Mouse (Mus musculus) forebrain, embryonic 12.5 days (tissue): ENCODE results near the gene Ankrd54. TPM values are rescaled to one million over a fixed set of nuclear protein-coding genes. Genes with fewer than 3 reads are reported as not detected.

ENCODE experiments used
- ATAC-seq: fragments of 200-750 bp; cut with Nextera tagmentation; 2 replicates; pipeline ENCODE4 v1.8.0; 2017; ENCODE audit warnings: moderate TSS enrichment; ENCODE audit not compliant: low FRiP score
- H3K27ac ChIP-seq: fragments of 300-500 bp; sonication (generic); 2 replicates; pipeline ENCODE4 v1.5.1; 2016; ENCODE audit warnings: mild to moderate bottlenecking
- H3K27me3 ChIP-seq: fragments of 300-500 bp; sonication (generic); 2 replicates; pipeline ENCODE4 v1.6.1; 2016; ENCODE audit warnings: mild to moderate bottlenecking
- H3K36me3 ChIP-seq: fragments of 300-500 bp; sonication (generic); replicated peaks from 2 replicates; pipeline ENCODE4 v1.6.1; 2016; ENCODE audit warnings: mild to moderate bottlenecking
- H3K4me1 ChIP-seq: fragments of 300-500 bp; sonication (generic); 2 replicates; pipeline ENCODE4 v1.6.1; 2016
- H3K4me2 ChIP-seq: fragments of 300-500 bp; sonication (generic); 2 replicates; pipeline ENCODE4 v1.6.1; 2016; ENCODE audit warnings: mild to moderate bottlenecking, moderate library complexity
- H3K4me3 ChIP-seq: fragments of 300-500 bp; sonication (generic); replicated peaks from 2 replicates; pipeline ENCODE4 v1.5.1; 2016; ENCODE audit warnings: mild to moderate bottlenecking
- H3K9ac ChIP-seq: fragments of 300-500 bp; sonication (generic); 2 replicates; pipeline ENCODE4 v1.6.1; 2016; ENCODE audit warnings: mild to moderate bottlenecking
- H3K9me3 ChIP-seq: fragments of 300-500 bp; sonication (generic); 2 replicates; pipeline ENCODE4 v1.6.1; 2016
- WGBS: fragments of 180-500 bp; shearing (Covaris S2); methylation state at CpG from one replicate; pipeline ENCODE4 v1.1.7; 2016; 5-methylcytosine and 5-hydroxymethylcytosine counted together
- polyA plus RNA-seq: library from polyadenylated mRNA; unstranded; fragments of >200 nt; fragmentation: Nextera tagmentation; extraction: Ambion mirVana; gene quantifications from 2 replicates; pipeline ENCODE4 v1.2.1, GENCODE M21; 2016

Ankrd54 gene
- polyA plus RNA-seq, 1 experiment from 2014 or later: 60.0 TPM

- no peak for ATAC-seq
- H3K9me3 ChIP-seq: no peaks in the 10 kb centered on the region
- peaks cover 9% of the 10 kb centered on the region for H3K4me1 ChIP-seq
- H3K4me3 ChIP-seq: no peak overlapping the region
- H3K27me3 ChIP-seq: peaks cover 13% of the 10 kb centered on the region; the same call in 1 of the 2 replicates
- H3K36me3 ChIP-seq: peaks cover 46% of the 10 kb centered on the region
- H3K4me2 ChIP-seq: no peak overlapping the region
- H3K27ac ChIP-seq: no peak overlapping the region
- H3K9ac ChIP-seq: no peak overlapping the region
- WGBS: 77% methylated on average over 13 of the region's 13 CpGs
Observed at GRCm38 (mm10) chr15:79051461-79052360, 11.0 kb downstream of the Ankrd54 start.

DNA sequence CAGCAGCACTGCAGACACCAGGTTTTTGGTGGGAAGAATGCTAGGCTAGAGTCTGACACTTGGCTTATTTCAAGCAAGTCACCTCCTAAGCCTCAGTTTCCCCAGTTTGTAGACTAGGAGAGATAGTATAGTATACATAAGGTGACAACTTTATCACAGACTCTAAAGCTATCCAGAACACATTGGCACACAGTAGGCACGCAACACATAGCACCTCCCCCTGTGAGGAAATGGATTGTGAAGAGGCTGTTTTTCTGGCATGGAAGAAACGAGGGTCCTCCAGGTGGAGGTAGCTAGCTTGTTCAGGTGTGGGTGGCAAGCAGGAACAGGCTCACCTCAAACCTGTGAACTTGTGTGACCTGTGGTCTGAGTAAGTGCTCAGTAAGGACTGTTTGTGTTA, 11.7 kb downstream of the Ankrd54 start:
- H3K27ac ChIP-seq: no peak overlapping the region

GRCm38 (mm10) chr15:79050160-79050845, 12.4 kb downstream of the Ankrd54 start:
- peak; percentile 49; the same call in 1 of the 2 replicates for ATAC-seq
- 0 out of 2 replicates have a peak overlapping the region, but pooled peaks have one; percentile 3 for H3K27ac ChIP-seq
- H3K9me3 ChIP-seq: no peaks in the 10 kb centered on the region
- 57% methylated on average over 9 of the region's 9 CpGs for WGBS
- peaks cover 19% of the 10 kb centered on the region for H3K27me3 ChIP-seq
- H3K4me3 ChIP-seq: no peak overlapping the region
- peaks cover 32% of the 10 kb centered on the region for H3K36me3 ChIP-seq
- H3K4me2 ChIP-seq: no peak overlapping the region
- H3K9ac ChIP-seq: peak overlapping the region; percentile 33; the same call in 1 of the 2 replicates
- H3K4me1 ChIP-seq: peaks cover 9% of the 10 kb centered on the region

More for the DNA sequence above, 11.7 kb downstream of the Ankrd54 start:
- H3K4me2 ChIP-seq: no peak overlapping the region
- H3K9ac ChIP-seq: no peak overlapping the region
- no peak overlapping the region for H3K4me3 ChIP-seq
- peaks cover 9% of the 10 kb centered on the region for H3K4me1 ChIP-seq
- 91% methylated on average over 2 of the region's 2 CpGs for WGBS
- H3K36me3 ChIP-seq: peaks cover 38% of the 10 kb centered on the region
- H3K27me3 ChIP-seq: peaks cover 15% of the 10 kb centered on the region
- no peak for ATAC-seq
- no peaks in the 10 kb centered on the region for H3K9me3 ChIP-seq

GRCm38 (mm10) chr15:79048186-79048585, 14.5 kb downstream of the Ankrd54 start:
- Histone ChIP-seq H3K9me3 (no peaks in the 10 kb centered on the region), H3K4me1 (peaks cover 19% of the 10 kb centered on the region), H3K9ac (no peak overlapping the region), H3K4me3 (no peak overlapping the region), H3K27me3 (peaks cover 40% of the 10 kb centered on the region), H3K4me2 (no peak overlapping the region), H3K27ac (no peak overlapping the region), H3K36me3 (peaks cover 11% of the 10 kb centered on the region)
- 79% methylated on average over 4 of the region's 4 CpGs for WGBS
- no peak for ATAC-seq

DNA sequence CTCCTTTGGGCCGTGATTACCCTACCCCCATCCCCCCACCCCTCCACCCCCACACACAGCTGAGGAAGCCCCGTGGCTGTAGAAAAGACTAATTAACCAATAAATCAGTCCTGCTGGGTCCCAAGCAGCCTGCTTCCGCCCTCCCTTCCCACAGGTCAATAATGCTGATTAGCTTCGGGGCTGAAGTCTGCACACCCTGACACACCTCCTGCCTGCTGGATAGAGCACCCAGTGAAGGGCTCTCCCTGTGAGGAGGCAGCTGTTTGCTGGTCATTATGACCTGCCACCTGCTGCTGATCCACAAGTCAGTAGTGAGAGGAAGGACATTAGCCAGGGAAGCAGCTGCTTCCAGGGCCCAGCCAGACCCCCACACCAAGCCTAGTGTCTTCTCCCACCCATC, 17.9 kb downstream of the Ankrd54 start:
- Histone ChIP-seq H3K36me3 (no peaks in the 10 kb centered on the region), H3K4me2 (no peak overlapping the region), H3K4me3 (no peak overlapping the region), H3K4me1 (peaks cover 31% of the 10 kb centered on the region), H3K27me3 (peaks cover 73% of the 10 kb centered on the region), H3K27ac (no peak overlapping the region), H3K9me3 (no peaks in the 10 kb centered on the region), H3K9ac (no peak overlapping the region)
- ATAC-seq: peak; percentile 40; the same call in 1 of the 2 replicates
- WGBS: 7% methylated on average over 4 of the region's 4 CpGs

- 2% methylated on average over 102 of the region's 105 CpGs for WGBS
- Histone ChIP-seq H3K4me3 (peak overlapping the region; percentile 54), H3K4me2 (peak overlapping the region; percentile 81), H3K27me3 (peaks cover 83% of the 10 kb centered on the region), H3K9ac (peak overlapping the region; percentile 57), H3K4me1 (peaks cover 39% of the 10 kb centered on the region), H3K9me3 (no peaks in the 10 kb centered on the region), H3K36me3 (no peaks in the 10 kb centered on the region), H3K27ac (no peak overlapping the region)
- no peak for ATAC-seq
Observed at GRCm38 (mm10) chr15:79042721-79043491, 19.8 kb downstream of the Ankrd54 start.

DNA sequence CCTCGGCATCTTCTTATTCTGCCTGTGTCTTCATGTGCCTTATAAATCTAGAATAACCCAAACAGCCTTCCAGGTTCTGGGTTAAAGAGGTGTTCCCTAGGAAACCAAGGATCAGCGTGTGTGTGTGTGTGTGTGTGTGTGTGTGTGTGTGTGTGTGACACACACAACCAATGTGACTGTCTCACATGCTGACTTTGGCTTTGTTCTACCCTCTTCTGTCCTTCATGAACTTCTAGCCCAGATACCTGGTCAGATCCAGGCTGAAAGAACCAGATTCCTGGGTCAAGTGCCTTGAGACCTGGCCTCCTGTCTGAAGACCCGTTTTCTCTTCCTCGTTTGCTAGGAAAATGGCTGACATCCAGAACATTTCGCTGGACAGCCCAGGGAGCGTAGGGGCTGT, 21.1 kb downstream of the Ankrd54 start, which contains the start of gene Galr3:
Galr3 (plus strand) TSS at position 301 of the 400 bp plus-strand sequence.
- Histone ChIP-seq H3K27ac (no peak within 1 kb of the TSS), H3K4me3 (peak within 1 kb of the TSS; percentile 54), H3K4me1 (peaks cover 42% of the 10 kb centered on the region), H3K27me3 (peaks cover 72% of the 10 kb centered on the region), H3K4me2 (peak within 1 kb of the TSS; percentile 81), H3K9ac (peak within 1 kb of the TSS; percentile 57), H3K36me3 (peaks cover 6% of the 10 kb centered on the region), H3K9me3 (no peaks in the 10 kb centered on the region)
- no peak for ATAC-seq
- 89% methylated on average over 6 of the region's 6 CpGs for WGBS

DNA sequence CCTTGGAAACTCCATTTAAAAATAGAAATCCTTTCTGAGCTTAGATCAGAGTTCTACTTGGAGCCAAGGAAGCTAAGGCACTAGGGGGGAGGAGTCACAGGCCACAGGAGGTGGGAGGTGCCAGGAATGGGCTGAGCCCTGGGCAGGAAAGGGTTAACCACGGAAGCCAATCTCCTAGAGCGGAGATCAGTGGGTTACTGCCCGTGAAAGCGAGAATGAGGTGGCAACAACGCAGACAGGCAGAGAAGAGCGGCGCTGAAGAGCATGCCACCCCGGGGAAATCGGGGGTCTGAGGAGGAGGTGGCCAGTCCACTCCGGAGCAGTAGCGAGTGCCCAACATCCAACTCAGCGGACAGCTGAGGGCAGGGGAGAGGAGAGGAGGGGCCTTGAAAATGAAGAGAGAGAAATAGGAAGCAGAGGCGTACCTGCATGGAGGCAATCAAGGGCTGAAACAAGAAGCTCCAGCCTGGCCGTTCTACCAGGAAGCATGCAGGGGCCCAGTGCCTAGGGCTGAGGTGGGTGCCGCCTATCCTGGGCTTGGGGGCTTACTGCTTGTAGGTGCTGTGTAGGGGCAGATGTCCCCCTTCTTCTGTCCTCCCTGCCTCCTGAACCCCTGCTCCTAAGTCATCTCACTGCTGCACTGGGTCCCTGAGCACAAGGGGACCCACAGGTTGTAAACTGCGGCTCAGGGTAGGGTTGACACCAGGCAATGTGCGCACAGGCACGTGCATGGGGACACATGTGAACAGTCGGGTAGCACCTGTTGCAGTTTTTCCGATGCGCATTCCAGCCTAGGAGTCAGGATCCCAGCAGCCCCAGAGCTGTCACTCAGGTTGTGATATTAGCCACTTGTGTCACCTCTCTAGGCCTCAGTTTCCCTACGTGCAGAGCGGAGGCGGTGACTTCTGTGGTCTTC, 21.9 kb downstream of the Ankrd54 start:
- no peak overlapping the region for H3K27ac ChIP-seq
- H3K27me3 ChIP-seq: peaks cover 70% of the 10 kb centered on the region
- peak overlapping the region; percentile 7 for H3K4me3 ChIP-seq
- peaks cover 13% of the 10 kb centered on the region for H3K36me3 ChIP-seq
- H3K9me3 ChIP-seq: no peaks in the 10 kb centered on the region
- peaks cover 42% of the 10 kb centered on the region for H3K4me1 ChIP-seq
- WGBS: 23% methylated on average over 24 of the region's 24 CpGs
- no peak for ATAC-seq
- peak overlapping the region; percentile 44 for H3K4me2 ChIP-seq
- peak overlapping the region; percentile 48 for H3K9ac ChIP-seq

GRCm38 (mm10) chr15:79038853-79039252, 23.8 kb downstream of the Ankrd54 start:
- Histone ChIP-seq H3K4me3 (no peak overlapping the region), H3K9me3 (no peaks in the 10 kb centered on the region), H3K4me2 (no peak overlapping the region), H3K9ac (no peak overlapping the region), H3K27ac (no peak overlapping the region), H3K36me3 (peaks cover 22% of the 10 kb centered on the region), H3K27me3 (peaks cover 53% of the 10 kb centered on the region), H3K4me1 (peaks cover 35% of the 10 kb centered on the region)
- peak; percentile 72 for ATAC-seq
- WGBS: 23% methylated on average over 7 of the region's 7 CpGs

DNA sequence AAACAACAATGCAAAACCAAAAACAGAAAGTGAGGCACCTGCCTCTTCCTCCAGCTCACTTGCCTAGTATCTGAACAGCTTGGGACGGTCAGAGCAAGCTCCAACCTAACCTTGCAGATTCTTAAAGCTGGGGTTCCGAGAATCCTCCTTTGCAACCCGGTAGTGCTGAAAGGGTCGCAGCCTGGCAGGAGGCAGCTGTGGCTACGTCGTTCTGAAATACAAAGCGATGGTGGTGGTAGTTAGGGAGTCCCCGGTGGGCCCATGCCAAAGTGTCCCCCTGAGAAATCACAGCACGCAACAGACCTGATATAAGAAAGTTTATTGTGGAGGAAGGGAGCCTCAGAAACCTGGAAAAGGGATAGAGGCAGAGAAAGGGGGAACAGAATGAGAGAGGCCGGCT, 24.4 kb downstream of the Ankrd54 start:
- Histone ChIP-seq H3K36me3 (peaks cover 22% of the 10 kb centered on the region), H3K4me2 (no peak overlapping the region), H3K9me3 (no peaks in the 10 kb centered on the region), H3K27ac (no peak overlapping the region), H3K4me3 (no peak overlapping the region), H3K4me1 (peaks cover 33% of the 10 kb centered on the region), H3K9ac (no peak overlapping the region), H3K27me3 (peaks cover 48% of the 10 kb centered on the region)
- no peak for ATAC-seq
- WGBS: 70% methylated on average over 10 of the region's 10 CpGs

GRCm38 (mm10) chr15:79037913-79038328, 24.8 kb downstream of the Ankrd54 start:
- Histone ChIP-seq H3K27ac (no peak overlapping the region), H3K9me3 (no peaks in the 10 kb centered on the region), H3K36me3 (peaks cover 22% of the 10 kb centered on the region), H3K4me2 (no peak overlapping the region), H3K27me3 (peaks cover 44% of the 10 kb centered on the region), H3K4me3 (no peak overlapping the region; the same call in 1 of the 2 replicates), H3K4me1 (peaks cover 29% of the 10 kb centered on the region), H3K9ac (0 out of 2 replicates have a peak overlapping the region, but pooled peaks have one; percentile 17)
- no peak for ATAC-seq
- 16% methylated on average over 14 of the region's 14 CpGs for WGBS
